Mouse (Mus musculus) left cerebral cortex, adult 6 months (tissue): ENCODE data around the gene Rps6ka5. TPM values are rescaled to one million over a fixed set of nuclear protein-coding genes. Genes with fewer than 3 reads are reported as not detected.

Experiments
- long read RNA-seq, 2 experiments: library from polyadenylated mRNA; unstranded; transcript quantifications; one replicate each; pipeline ENCODE4 v2.0.0; 2019 to 2020
- polyA plus RNA-seq: library from polyadenylated mRNA; unstranded; fragments of <200 nt; fragmentation: Nextera tagmentation; gene quantifications from 2 replicates; pipeline ENCODE4 v1.2.3, GENCODE M21; 2021

Rps6ka5 gene
- polyA plus RNA-seq: 3.3 and 4.2 TPM in 2 replicates
- long read RNA-seq, experiment 1, full-length matches to known transcripts: 10 of 31 reads
- long read RNA-seq, experiment 1, partial matches to known transcripts: 7 of 31 reads
- long read RNA-seq, experiment 1, other reads (novel, unspliced or antisense): 14 of 31 reads
- long read RNA-seq, experiment 2, partial matches to known transcripts: 0 of 4 reads
- long read RNA-seq, experiment 2, other reads (novel, unspliced or antisense): 3 of 4 reads

GRCm38 (mm10) chr12:100726651-100727050 lies at the start of gene Rps6ka5:
Rps6ka5 (minus strand) TSS chr12:100726983.

GRCm38 (mm10) chr12:100520794-100521186 lies 206.0 kb downstream of the Rps6ka5 start, which contains the start of gene Ttc7b:
Ttc7b (minus strand) TSS chr12:100520826.

Other genes starting within 250 kb of the Rps6ka5 start
- gene Ttc7b, start 206.2 kb downstream of the Rps6ka5 start, polyA plus RNA-seq: 24.1 and 29.4 TPM in 2 replicates
- gene Dglucy, start 52.1 kb upstream of the Rps6ka5 start, polyA plus RNA-seq: 3.7 and 4.6 TPM in 2 replicates
- gene Gpr68, start 181.2 kb upstream of the Rps6ka5 start, polyA plus RNA-seq: 6.4 and 8.0 TPM in 2 replicates